Mouse (Mus musculus) brain, embryonic 14.5 days (tissue): ENCODE results near the gene Tprn.

Source experiments
- CTCF ChIP-seq: fragments of 200-500 bp; IDR thresholded peaks from 2 replicates; pipeline ENCODE4 v1.5.1; 2012; ENCODE audit warnings: inconsistent platforms, mild to moderate bottlenecking, moderate library complexity, borderline replicate concordance; ENCODE audit not compliant: insufficient read depth, insufficient read length; ENCODE audit errors: extremely low read depth
- POLR2A ChIP-seq: fragments of 200-500 bp; IDR thresholded peaks from 2 replicates; pipeline ENCODE4 v1.6.1; 2012; ENCODE audit warnings: mild to moderate bottlenecking, inconsistent platforms, borderline replicate concordance; ENCODE audit not compliant: poor library complexity, insufficient read depth, insufficient read length, severe bottlenecking; ENCODE audit errors: extremely low read depth

GRCm38 (mm10) chr2:25311491-25311891 lies 49.1 kb downstream of the Tprn start:
- TF ChIP-seq CTCF (no peak), POLR2A (no peak)
